Mouse (Mus musculus) kidney, postnatal 0 days (tissue): ENCODE measurements around the gene Hist1h4h. TPM values are rescaled to one million over a fixed set of nuclear protein-coding genes. Genes with fewer than 3 reads are reported as not detected.
A peak's percentile ranks its signal among the peaks of the same experiment; 100 is the strongest.
"Not testable (repeated sequence)": the region's sequence is repeated elsewhere in the genome, so short reads cannot be mapped to it uniquely, and the experiment has no call there.

Experiments
- ATAC-seq: fragments of 200-750 bp; cut with Nextera tagmentation; replicated peaks from 2 replicates; pipeline ENCODE4 v1.8.0; 2017; ENCODE audit warnings: low read depth, moderate number of reproducible peaks, moderate TSS enrichment, moderate library complexity; ENCODE audit not compliant: low FRiP score
- DNase-seq: peaks from one replicate; pipeline ENCODE4 v3.0.0-alpha.2; 2016; ENCODE audit warnings: low spot score
- H3K27ac ChIP-seq: fragments of 300-500 bp; sonication (generic); 2 replicates; pipeline ENCODE4 v1.5.1; 2014; ENCODE audit warnings: mild to moderate bottlenecking
- H3K27me3 ChIP-seq: fragments of 300-500 bp; sonication (generic); 2 replicates; pipeline ENCODE4 v1.6.1; 2014; ENCODE audit warnings: low read length, mixed read lengths; ENCODE audit not compliant: insufficient read depth
- H3K36me3 ChIP-seq: fragments of 300-500 bp; sonication (generic); 2 replicates; pipeline ENCODE4 v1.6.1; 2014; ENCODE audit warnings: low read length, mixed read lengths; ENCODE audit not compliant: insufficient read depth
- H3K4me1 ChIP-seq: fragments of 300-500 bp; sonication (generic); replicated peaks from 2 replicates; pipeline ENCODE4 v1.6.1; 2014; ENCODE audit warnings: antibody characterized with exemption, low read length, mixed read lengths; ENCODE audit not compliant: insufficient read depth
- H3K4me2 ChIP-seq: fragments of 300-500 bp; sonication (generic); 2 replicates; pipeline ENCODE4 v1.6.1; 2014; ENCODE audit warnings: mild to moderate bottlenecking, low read length, moderate library complexity, mixed read lengths
- H3K4me3 ChIP-seq: fragments of 300-500 bp; sonication (generic); replicated peaks from 2 replicates; pipeline ENCODE4 v1.5.1; 2014; ENCODE audit warnings: low read depth, low read length
- H3K9ac ChIP-seq: fragments of 300-500 bp; sonication (generic); 2 replicates; pipeline ENCODE4 v1.6.1; 2014; ENCODE audit warnings: low read depth, low read length
- H3K9me3 ChIP-seq: fragments of 300-500 bp; sonication (generic); replicated peaks from 2 replicates; pipeline ENCODE4 v1.6.1; 2016; ENCODE audit warnings: low read length, inconsistent platforms, mixed read lengths
- CTCF ChIP-seq: IDR thresholded peaks from 2 replicates; pipeline ENCODE4 v1.5.1; 2016; ENCODE audit warnings: antibody characterized with exemption, low read depth, mild to moderate bottlenecking, moderate library complexity
- WGBS: fragments of 180-500 bp; shearing (Covaris S2); extraction: QIAGEN DNeasy Blood & Tissue Kit; methylation state at CpG from one replicate; pipeline ENCODE4 v1.1.7; 2014; 5-methylcytosine and 5-hydroxymethylcytosine counted together
- polyA plus RNA-seq: library from polyadenylated mRNA; unstranded; fragments of >200 nt; fragmentation: Nextera tagmentation; extraction: Ambion mirVana; gene quantifications from 2 replicates; pipeline ENCODE4 v1.2.1, GENCODE M21; 2015

Hist1h4h gene
- polyA plus RNA-seq, 1 experiment from 2014 or later, result 7.6 TPM

DNA sequence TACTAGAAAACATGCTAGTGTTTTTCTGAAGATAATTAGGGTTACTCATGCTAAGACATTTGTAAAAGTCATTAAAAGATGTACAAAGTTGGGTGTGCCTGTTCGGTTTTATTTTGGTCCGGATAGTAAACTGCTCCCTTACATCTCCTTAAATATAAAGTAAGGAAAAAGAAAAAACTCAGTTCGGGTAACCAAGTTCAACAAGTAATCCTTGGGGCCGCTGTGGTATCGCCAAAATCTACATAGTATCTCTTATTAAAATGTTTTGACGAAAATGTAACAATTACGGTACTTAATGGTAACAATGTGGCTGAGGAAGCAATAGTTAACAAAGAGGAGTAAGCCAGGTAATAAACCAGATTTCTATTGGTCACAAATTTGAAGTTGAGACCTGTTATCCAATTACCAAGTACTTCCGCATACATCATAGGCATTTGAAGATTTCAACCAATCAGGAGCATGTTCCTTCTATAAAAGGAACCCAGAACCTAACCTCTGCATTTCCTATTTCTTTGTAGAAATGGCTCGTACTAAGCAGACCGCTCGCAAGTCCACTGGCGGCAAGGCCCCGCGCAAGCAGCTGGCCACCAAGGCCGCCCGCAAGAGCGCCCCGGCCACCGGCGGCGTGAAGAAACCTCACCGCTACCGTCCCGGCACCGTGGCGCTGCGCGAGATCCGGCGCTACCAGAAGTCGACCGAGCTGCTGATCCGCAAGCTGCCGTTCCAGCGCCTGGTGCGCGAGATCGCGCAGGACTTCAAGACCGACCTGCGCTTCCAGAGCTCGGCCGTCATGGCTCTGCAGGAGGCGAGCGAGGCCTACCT lies 13.3 kb downstream of the Hist1h4h start, which contains the start of gene Hist1h3f:
Hist1h3f (plus strand) TSS at position 88 of the 822 bp plus-strand sequence.
- under 1% methylated on average over 21 of the region's 45 CpGs for WGBS
- Histone ChIP-seq H3K4me1 (no peaks in the 10 kb centered on the region), H3K27me3 (no peaks in the 10 kb centered on the region), H3K27ac (peak within 1 kb of the TSS; percentile 93), H3K36me3 (no peaks in the 10 kb centered on the region), H3K9ac (peak within 1 kb of the TSS; percentile 63), H3K4me2 (peak within 1 kb of the TSS; percentile 71), H3K4me3 (peak within 1 kb of the TSS; percentile 43), H3K9me3 (no peaks in the 10 kb centered on the region)
- DNase-seq, result peak; percentile 99
- TF ChIP-seq CTCF, result no peak
- peak; percentile 93 for ATAC-seq

DNA sequence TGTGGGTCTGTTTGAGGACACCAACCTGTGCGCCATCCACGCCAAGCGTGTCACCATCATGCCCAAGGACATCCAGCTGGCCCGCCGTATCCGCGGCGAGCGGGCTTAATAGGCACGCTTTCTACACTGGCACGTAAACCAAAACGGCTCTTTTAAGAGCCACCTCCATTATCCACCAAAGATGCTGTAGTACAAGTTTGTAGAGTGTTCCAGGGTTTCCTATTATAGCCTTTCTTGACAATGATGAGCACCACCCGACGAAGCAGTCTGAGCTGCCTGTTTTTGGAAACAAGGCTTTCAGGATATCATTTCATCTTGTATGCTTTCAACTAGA lies 13.9 kb downstream of the Hist1h4h start:
- H3K9me3 ChIP-seq, H3K36me3 ChIP-seq, H3K4me1 ChIP-seq, H3K9ac ChIP-seq, H3K27me3 ChIP-seq, DNase-seq: not testable (repeated sequence)
- ATAC-seq, result peak; percentile 4; the same call in 1 of the 2 replicates
- peak overlapping the region; percentile 93; the same call in 1 of the 2 replicates for H3K27ac ChIP-seq
- H3K4me2 ChIP-seq, result peak overlapping the region; percentile 71
- peak overlapping the region; percentile 43 for H3K4me3 ChIP-seq
- 0% methylated on average over 11 of the region's 14 CpGs for WGBS

DNA sequence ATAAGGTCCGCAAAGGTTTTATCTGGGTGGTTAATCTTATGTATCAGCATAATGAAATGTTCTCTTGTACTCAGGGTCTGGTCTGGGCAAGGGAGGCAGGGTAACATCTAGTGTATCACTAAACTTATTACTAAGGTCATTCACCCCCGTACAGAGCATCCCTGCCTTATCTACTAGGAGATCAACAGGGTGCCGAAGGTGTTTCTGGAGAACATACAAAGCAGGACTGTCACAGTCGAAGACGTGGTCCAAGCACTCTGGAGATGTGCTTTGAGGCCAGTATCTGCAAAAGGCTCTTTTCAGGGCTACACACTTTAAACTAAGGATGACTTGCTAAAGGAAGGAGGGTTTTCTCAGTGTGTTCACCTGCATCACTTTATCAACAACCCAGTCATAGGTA lies 15.8 kb downstream of the Hist1h4h start:
- no peak overlapping the region for H3K4me3 ChIP-seq
- no peak for TF ChIP-seq CTCF
- H3K27ac ChIP-seq, result no peak overlapping the region
- ATAC-seq (no peak), DNase-seq (no peak)
- H3K36me3 ChIP-seq, result no peaks in the 10 kb centered on the region
- H3K9ac ChIP-seq, result no peak overlapping the region
- no peak overlapping the region for H3K4me2 ChIP-seq
- 75% methylated on average over 5 of the region's 5 CpGs for WGBS
- no peaks in the 10 kb centered on the region for H3K4me1 ChIP-seq
- no peaks in the 10 kb centered on the region for H3K9me3 ChIP-seq
- no peaks in the 10 kb centered on the region for H3K27me3 ChIP-seq

DNA sequence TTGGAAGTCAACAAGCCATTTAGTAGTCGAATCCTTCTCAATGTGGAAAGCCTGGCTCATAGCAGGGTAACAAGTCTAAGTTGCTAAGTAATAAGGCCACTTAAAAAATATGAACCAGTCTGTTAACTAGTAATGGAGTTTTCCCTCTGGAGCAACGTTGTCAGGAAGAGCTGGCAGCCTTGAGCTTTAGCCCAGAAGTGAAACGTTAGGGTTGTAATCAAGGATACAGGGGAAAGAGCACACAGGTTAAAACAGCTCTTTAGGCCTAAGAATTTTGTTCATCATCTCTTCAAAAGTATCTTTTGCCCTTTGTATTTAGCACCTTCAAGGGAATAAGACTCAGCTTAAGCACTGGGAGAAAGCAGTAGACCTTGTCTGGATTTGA lies 19.9 kb downstream of the Hist1h4h start:
- under 1% methylated on average over 3 of the region's 3 CpGs for WGBS
- H3K36me3 ChIP-seq, result no peaks in the 10 kb centered on the region
- peak overlapping the region; percentile 62 for H3K4me2 ChIP-seq
- no peaks in the 10 kb centered on the region for H3K9me3 ChIP-seq
- DNase-seq (peak; percentile 49), ATAC-seq (no peak)
- no peaks in the 10 kb centered on the region for H3K27me3 ChIP-seq
- no peaks in the 10 kb centered on the region for H3K4me1 ChIP-seq
- no peak for TF ChIP-seq CTCF
- H3K4me3 ChIP-seq, result peak overlapping the region; percentile 38
- peak overlapping the region; percentile 90 for H3K27ac ChIP-seq
- H3K9ac ChIP-seq, result peak overlapping the region; percentile 58

DNA sequence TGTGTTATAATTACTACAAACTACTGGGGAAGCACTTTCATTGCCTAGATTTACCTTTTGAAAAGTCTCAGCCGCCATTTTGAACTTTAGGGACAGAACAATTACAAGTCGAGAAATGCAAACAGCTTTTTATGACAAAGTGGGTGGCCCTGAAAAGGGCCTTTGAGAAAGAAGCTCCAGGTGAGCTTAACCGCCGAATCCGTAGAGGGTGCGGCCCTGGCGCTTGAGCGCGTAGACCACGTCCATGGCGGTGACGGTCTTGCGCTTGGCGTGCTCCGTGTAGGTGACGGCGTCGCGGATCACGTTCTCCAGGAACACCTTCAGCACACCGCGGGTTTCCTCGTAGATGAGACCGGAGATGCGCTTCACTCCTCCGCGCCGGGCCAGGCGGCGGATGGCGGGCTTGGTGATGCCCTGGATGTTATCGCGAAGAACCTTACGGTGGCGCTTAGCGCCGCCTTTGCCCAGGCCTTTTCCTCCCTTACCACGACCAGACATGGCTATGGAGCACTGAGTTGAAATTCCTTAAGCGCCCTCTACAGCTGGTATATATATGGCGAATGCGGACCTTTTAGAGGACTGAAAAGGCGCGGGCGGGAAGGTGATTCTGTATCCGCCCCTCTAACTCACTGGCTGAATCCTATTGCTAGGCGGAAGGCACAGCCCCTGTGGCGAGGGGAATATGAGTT lies 20.4 kb downstream of the Hist1h4h start, which contains the start of gene Hist1h4f:
Hist1h4f (minus strand) TSS at position 503 of the 689 bp plus-strand sequence.
- DNase-seq (peak; percentile 99), ATAC-seq (peak; percentile 78)
- peak within 1 kb of the TSS; percentile 62 for H3K4me2 ChIP-seq
- not testable (repeated sequence) for H3K4me1 ChIP-seq, H3K9me3 ChIP-seq, H3K36me3 ChIP-seq, H3K27me3 ChIP-seq
- peak within 1 kb of the TSS; percentile 38 for H3K4me3 ChIP-seq
- peak; percentile 62 for TF ChIP-seq CTCF
- WGBS, result under 1% methylated on average over 47 of the region's 47 CpGs
- peak within 1 kb of the TSS; percentile 90 for H3K27ac ChIP-seq
- H3K9ac ChIP-seq, result peak within 1 kb of the TSS; percentile 58

DNA sequence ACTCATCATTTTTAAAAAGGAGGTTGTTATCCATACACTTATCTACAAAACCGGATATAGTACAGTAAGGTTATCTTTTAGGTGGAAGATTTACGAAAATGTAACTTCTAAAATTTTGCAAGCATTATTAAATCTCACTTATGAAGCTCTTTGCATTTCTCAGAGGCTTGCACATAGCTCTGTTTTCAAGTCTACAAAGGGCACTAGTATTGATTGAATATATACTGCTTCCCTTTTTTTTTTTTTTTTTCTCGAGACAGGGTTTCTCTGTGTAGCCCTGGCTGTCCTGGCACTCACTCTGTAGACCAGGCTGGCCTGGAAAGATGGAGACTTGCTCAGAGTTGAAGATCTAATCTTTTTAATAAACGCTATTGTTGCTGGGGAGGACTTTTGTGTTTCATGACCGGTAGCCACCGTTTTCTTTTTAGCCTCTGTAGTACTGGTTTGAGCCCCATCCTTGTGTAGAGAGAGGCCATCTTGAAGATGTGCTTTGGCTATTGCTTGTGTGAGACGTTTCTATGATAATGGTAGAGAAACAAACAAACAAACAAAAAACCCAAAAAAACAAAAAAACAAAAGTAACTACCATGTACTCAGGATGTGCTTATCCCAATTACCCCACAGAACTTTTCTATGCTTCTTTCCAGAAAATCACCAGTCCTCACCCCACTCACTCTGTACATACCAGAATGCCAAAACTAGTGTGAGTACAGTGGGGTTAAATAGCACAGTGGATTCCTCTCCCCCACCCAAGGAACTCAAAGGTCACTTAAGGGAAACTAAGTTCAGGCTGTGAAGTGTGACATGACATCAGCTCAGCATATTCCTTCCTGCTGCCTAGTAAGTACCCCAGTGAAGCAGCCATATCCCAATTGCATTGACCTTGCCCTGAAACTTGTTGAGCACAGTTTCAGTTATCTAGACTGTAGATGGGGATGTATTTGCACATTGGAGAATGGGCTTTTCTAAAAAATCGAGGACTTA lies 21.4 kb downstream of the Hist1h4h start:
- no peak for ATAC-seq
- Histone ChIP-seq H3K27me3 (no peaks in the 10 kb centered on the region), H3K9me3 (no peaks in the 10 kb centered on the region), H3K4me1 (no peaks in the 10 kb centered on the region), H3K36me3 (no peaks in the 10 kb centered on the region), H3K4me3 (peak overlapping the region; percentile 38; the same call in 1 of the 2 replicates), H3K27ac (peak overlapping the region; percentile 90), H3K4me2 (peak overlapping the region; percentile 62), H3K9ac (peak overlapping the region; percentile 58; the same call in 1 of the 2 replicates)
- TF ChIP-seq CTCF, result no peak
- WGBS, result 47% methylated on average over 8 of the region's 8 CpGs
- no peak for DNase-seq
